Mouse (Mus musculus) adrenal gland, adult 2 months (tissue): Measurements from ENCODE around the gene Heg1. TPM values are rescaled to one million over a fixed set of nuclear protein-coding genes. Genes with fewer than 3 reads are reported as not detected.
A peak's percentile ranks its signal among the peaks of the same experiment; 100 is the strongest.

Source experiments
- DNase-seq: peaks from one replicate; pipeline ENCODE4 v3.0.0; 2021
- polyA plus RNA-seq: library from polyadenylated mRNA; depleted of rRNA; stranded (reverse); fragments of >200 nt; gene quantifications from 2 replicates; pipeline ENCODE4 v1.2.3, GENCODE M21; 2012
- total RNA-seq, 2 experiments: library from RNA; stranded (reverse); gene quantifications; 2 replicates each; pipeline ENCODE4 v1.2.3; 2021

Gene Heg1
- total and polyA plus RNA-seq, 3 experiments = 32.6 to 80.5 (median 51.5) TPM

- peak; percentile 59 for DNase-seq
These were observed 7.5 kb upstream of the Heg1 start for GRCm38 (mm10) chr16:33676347-33677312.

- DNase-seq = no peak
These were observed 6.9 kb upstream of the Heg1 start for GRCm38 (mm10) chr16:33677313-33677690.

GRCm38 (mm10) chr16:33677901-33678300 is 6.3 kb upstream of the Heg1 start:
- peak; percentile 39 for DNase-seq

GRCm38 (mm10) chr16:33680271-33680670 is 3.9 kb upstream of the Heg1 start:
- DNase-seq = no peak

- no peak for DNase-seq
These were observed 3.4 kb upstream of the Heg1 start for GRCm38 (mm10) chr16:33680816-33681215.

GRCm38 (mm10) chr16:33681661-33682060 is 2.5 kb upstream of the Heg1 start:
- DNase-seq = no peak

GRCm38 (mm10) chr16:33682651-33683050 is 1.5 kb upstream of the Heg1 start:
- DNase-seq = no peak

- DNase-seq = peak; percentile 42
These were observed 686 bp upstream of the Heg1 start for GRCm38 (mm10) chr16:33683206-33684161.

GRCm38 (mm10) chr16:33684703-33685701 is 832 bp downstream of the Heg1 start:
- peak; percentile 63 for DNase-seq

GRCm38 (mm10) chr16:33686056-33686455 is 1.9 kb downstream of the Heg1 start:
- DNase-seq = no peak

GRCm38 (mm10) chr16:33687724-33688123 is 3.6 kb downstream of the Heg1 start:
- DNase-seq = no peak

GRCm38 (mm10) chr16:33690975-33691747 is 7.0 kb downstream of the Heg1 start:
- DNase-seq = no peak

GRCm38 (mm10) chr16:33693553-33693952 is 9.4 kb downstream of the Heg1 start:
- no peak for DNase-seq

GRCm38 (mm10) chr16:33696811-33697575 is 12.8 kb downstream of the Heg1 start:
- DNase-seq = peak; percentile 33

GRCm38 (mm10) chr16:33697576-33698276 is 13.6 kb downstream of the Heg1 start:
- DNase-seq = no peak

GRCm38 (mm10) chr16:33698277-33698790 is 14.2 kb downstream of the Heg1 start:
- no peak for DNase-seq

- no peak for DNase-seq
These were observed 16.4 kb downstream of the Heg1 start for GRCm38 (mm10) chr16:33700584-33700983.

GRCm38 (mm10) chr16:33701872-33702271 is 17.7 kb downstream of the Heg1 start:
- no peak for DNase-seq

GRCm38 (mm10) chr16:33704289-33704688 is 20.1 kb downstream of the Heg1 start:
- DNase-seq = no peak
